Mouse (Mus musculus) limb, embryonic 10.5 days (tissue): ENCODE results near the gene Fgfr2. TPM values are rescaled to one million over a fixed set of nuclear protein-coding genes. Genes with fewer than 3 reads are reported as not detected.
A peak's percentile ranks its signal among the peaks of the same experiment; 100 is the strongest.

ENCODE experiments used
- DNase-seq: peaks from one replicate; pipeline ENCODE4 v3.0.0-alpha.2; 2017; ENCODE audit warnings: low spot score
- H3K27ac ChIP-seq: fragments of 300-500 bp; sonication (generic); 2 replicates; pipeline ENCODE4 v1.5.1; 2016; ENCODE audit warnings: mild to moderate bottlenecking
- H3K27me3 ChIP-seq: fragments of 300-500 bp; sonication (generic); 2 replicates; pipeline ENCODE4 v1.6.1; 2016; ENCODE audit warnings: low read depth, mild to moderate bottlenecking; ENCODE audit not compliant: poor library complexity, severe bottlenecking
- H3K36me3 ChIP-seq: fragments of 300-500 bp; sonication (generic); 2 replicates; pipeline ENCODE4 v1.6.1; 2016; ENCODE audit warnings: mild to moderate bottlenecking, moderate library complexity
- H3K4me1 ChIP-seq: fragments of 300-500 bp; sonication (generic); 2 replicates; pipeline ENCODE4 v1.6.1; 2016
- H3K4me3 ChIP-seq: fragments of 300-500 bp; sonication (generic); 2 replicates; pipeline ENCODE4 v1.5.1; 2016; ENCODE audit warnings: mild to moderate bottlenecking, moderate library complexity
- H3K9me3 ChIP-seq: fragments of 300-500 bp; sonication (generic); replicated peaks from 2 replicates; pipeline ENCODE4 v1.6.1; 2016; ENCODE audit warnings: mild to moderate bottlenecking
- WGBS: fragments of 180-500 bp; shearing (Covaris S2); methylation state at CpG from one replicate; pipeline ENCODE4 v1.1.7; 2016; 5-methylcytosine and 5-hydroxymethylcytosine counted together
- polyA plus RNA-seq: library from polyadenylated mRNA; unstranded; fragments of >200 nt; fragmentation: Nextera tagmentation; extraction: Ambion mirVana; gene quantifications from 2 replicates; pipeline ENCODE4 v1.2.1, GENCODE M21; 2016

Gene Fgfr2
- polyA plus RNA-seq, 1 experiment from 2014 or later: 64.4 TPM

- Histone ChIP-seq H3K4me1 (peaks cover 9% of the 10 kb centered on the region; the same call in 1 of the 2 replicates), H3K27ac (no peak overlapping the region), H3K36me3 (peaks cover 86% of the 10 kb centered on the region), H3K27me3 (no peaks in the 10 kb centered on the region), H3K9me3 (no peaks in the 10 kb centered on the region), H3K4me3 (no peak overlapping the region)
- no peak for DNase-seq
- WGBS: 88% methylated on average over 7 of the region's 7 CpGs
Measured at GRCm38 (mm10) chr7:130731792-130732191, 2391.4 kb downstream of the Fgfr2 start.

DNA sequence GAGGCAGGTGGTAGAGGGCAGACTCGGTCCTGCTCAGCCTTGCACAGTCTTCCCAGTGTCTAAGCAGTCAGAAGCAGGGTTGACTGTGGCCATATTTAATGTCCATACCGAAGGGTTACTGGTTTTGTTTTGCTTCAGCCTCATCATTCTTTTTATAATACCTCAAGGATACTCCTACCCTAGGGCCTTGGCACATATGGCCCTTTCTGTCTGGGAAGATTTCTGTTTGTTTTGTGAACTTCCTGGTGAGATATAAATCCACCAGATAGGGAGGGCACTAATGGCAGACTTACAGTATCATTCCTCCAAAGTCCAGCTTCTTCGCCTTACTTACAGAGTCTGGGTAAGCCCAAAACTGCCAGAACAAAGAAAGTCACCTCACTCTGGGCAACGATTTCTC is 2395.6 kb downstream of the Fgfr2 start:
- Histone ChIP-seq H3K36me3 (peaks cover 89% of the 10 kb centered on the region), H3K27me3 (no peaks in the 10 kb centered on the region), H3K9me3 (no peaks in the 10 kb centered on the region), H3K4me1 (peaks cover 11% of the 10 kb centered on the region), H3K4me3 (no peak overlapping the region), H3K27ac (no peak overlapping the region)
- WGBS: 89% methylated on average over 4 of the region's 4 CpGs
- DNase-seq: no peak

DNA sequence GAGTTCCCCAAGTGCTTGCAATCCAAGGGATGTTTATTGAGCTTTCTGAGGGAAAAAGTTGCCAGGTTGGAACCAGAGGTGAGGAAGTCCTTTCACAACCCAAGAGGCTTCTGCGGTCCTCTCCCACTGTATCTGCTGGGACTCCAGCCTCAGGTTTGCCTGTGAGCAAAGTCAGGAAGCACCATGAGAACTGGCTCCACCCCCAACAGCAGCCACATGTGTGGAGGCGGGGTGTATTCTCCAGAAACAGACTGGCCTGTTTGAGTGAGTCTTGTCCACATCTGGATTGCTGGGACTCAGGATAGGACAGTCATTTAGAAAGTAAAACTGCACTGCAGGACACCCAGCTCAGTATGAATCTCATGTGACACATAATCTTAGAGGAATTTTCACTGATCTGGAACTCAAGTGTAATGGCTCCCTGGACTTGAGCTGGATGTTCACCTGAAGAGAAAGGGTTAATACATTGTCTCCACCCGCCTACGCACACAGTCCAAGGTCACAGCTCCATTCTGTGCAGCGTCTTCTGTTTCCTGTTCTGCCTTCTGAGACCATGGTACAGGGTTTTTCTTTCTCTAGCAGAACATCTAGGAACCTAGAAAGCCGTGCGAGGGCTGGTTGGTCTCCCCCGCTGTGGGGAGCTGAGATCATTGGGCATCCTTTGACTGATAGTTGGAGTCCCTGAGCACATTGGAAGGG is 2396.3 kb downstream of the Fgfr2 start:
- no peak for DNase-seq
- no peaks in the 10 kb centered on the region for H3K27me3 ChIP-seq
- peaks cover 93% of the 10 kb centered on the region for H3K36me3 ChIP-seq
- H3K4me3 ChIP-seq: no peak overlapping the region
- WGBS: 70% methylated on average over 8 of the region's 8 CpGs
- H3K4me1 ChIP-seq: peaks cover 11% of the 10 kb centered on the region
- no peak overlapping the region for H3K27ac ChIP-seq
- no peaks in the 10 kb centered on the region for H3K9me3 ChIP-seq

DNA sequence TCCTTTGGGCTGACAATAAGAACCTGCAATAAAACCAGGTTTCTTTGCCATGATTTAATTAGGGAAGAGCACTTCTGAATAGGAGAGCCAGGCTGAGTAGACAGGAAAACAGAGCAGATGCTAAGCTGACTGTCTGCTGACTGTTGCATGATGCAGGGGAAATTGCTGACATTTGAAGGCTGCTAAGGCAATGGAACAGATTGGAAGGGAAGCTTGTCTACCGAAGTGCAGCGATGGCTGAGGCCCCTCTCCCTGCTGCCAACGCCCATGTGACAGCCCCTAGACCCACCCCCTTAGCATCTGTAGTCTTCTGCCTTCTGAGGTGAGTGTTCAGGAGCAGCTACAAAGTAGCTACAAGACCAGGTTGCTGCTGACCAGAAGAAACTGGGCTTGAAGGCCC is 2397.0 kb downstream of the Fgfr2 start:
- H3K27me3 ChIP-seq: no peaks in the 10 kb centered on the region
- H3K9me3 ChIP-seq: no peaks in the 10 kb centered on the region
- H3K4me1 ChIP-seq: peaks cover 14% of the 10 kb centered on the region
- peaks cover 93% of the 10 kb centered on the region for H3K36me3 ChIP-seq
- no peak overlapping the region for H3K4me3 ChIP-seq
- DNase-seq: no peak
- WGBS: 78% methylated on average over 3 of the region's 3 CpGs
- H3K27ac ChIP-seq: no peak overlapping the region

DNA sequence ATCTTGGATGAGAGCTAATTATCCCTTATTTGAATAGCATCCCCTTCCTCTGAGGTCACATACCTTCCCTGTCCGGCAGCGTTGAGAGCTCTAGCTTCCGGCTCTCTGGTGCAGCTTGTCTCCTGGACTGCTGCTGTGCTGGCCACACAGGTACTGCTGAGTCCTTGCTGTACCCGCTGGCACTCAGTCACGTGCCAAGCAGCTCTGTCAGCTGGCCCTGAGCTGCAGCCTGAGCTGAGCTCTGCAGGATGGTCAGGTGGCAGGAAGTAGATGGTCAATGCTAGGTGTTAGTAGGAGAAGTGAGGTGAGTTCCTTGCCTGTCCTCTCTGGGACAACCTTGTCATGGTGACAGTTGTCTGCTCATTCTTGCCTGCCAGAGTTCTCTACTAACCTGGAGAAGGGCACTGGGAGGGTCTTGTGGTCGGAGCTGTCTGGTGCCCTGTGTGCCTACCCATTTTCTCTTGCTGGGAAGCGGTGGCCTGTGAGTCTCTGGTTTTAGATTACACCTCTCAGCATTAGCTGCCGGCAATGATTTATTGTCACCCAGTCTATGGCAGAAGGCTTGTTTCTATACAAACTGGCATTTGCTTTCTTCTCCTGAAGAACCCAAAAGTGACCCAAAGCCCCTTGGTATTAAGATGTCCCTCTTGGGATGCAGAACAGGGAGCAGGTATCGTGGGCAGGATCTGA is 2402.4 kb downstream of the Fgfr2 start:
- no peaks in the 10 kb centered on the region for H3K27me3 ChIP-seq
- no peaks in the 10 kb centered on the region for H3K9me3 ChIP-seq
- H3K36me3 ChIP-seq: peaks cover 87% of the 10 kb centered on the region
- no peak overlapping the region for H3K4me3 ChIP-seq
- peaks cover 18% of the 10 kb centered on the region for H3K4me1 ChIP-seq
- no peak overlapping the region for H3K27ac ChIP-seq
- no peak for DNase-seq
- 81% methylated on average over 9 of the region's 9 CpGs for WGBS

- peak overlapping the region; percentile 56; the same call in 1 of the 2 replicates for H3K27ac ChIP-seq
- no peak overlapping the region for H3K4me3 ChIP-seq
- no peaks in the 10 kb centered on the region for H3K9me3 ChIP-seq
- WGBS: 52% methylated on average over 16 of the region's 16 CpGs
- peaks cover 81% of the 10 kb centered on the region for H3K36me3 ChIP-seq
- H3K4me1 ChIP-seq: peaks cover 18% of the 10 kb centered on the region
- no peaks in the 10 kb centered on the region for H3K27me3 ChIP-seq
- no peak for DNase-seq
Measured at GRCm38 (mm10) chr7:130719931-130720598, 2403.1 kb downstream of the Fgfr2 start.

GRCm38 (mm10) chr7:130716989-130717388 is 2406.2 kb downstream of the Fgfr2 start:
- Histone ChIP-seq H3K9me3 (no peaks in the 10 kb centered on the region), H3K4me1 (peaks cover 21% of the 10 kb centered on the region), H3K27me3 (no peaks in the 10 kb centered on the region), H3K27ac (no peak overlapping the region), H3K36me3 (peaks cover 52% of the 10 kb centered on the region), H3K4me3 (no peak overlapping the region)
- WGBS: 95% methylated on average over 6 of the region's 6 CpGs
- DNase-seq: no peak

DNA sequence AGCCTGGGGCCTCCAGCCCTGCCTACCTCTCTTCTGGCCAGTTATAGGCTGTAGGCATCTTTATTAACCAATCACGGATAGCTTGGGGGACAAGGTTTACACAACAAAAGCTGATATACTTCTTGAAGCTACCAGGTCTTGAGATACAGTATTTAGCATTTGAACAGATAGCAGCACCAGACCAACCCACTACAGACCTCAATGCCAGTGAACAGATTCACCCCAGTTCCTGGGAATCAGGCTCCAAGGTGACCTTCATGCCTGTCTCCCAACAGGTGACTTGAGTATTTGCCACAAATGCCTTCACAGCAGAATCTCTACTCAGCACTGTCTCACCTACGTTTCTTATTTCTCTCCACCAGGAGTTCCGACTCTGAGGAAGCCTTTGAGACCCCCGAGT is 2406.8 kb downstream of the Fgfr2 start:
- no peak overlapping the region for H3K27ac ChIP-seq
- no peak for DNase-seq
- peaks cover 19% of the 10 kb centered on the region for H3K4me1 ChIP-seq
- H3K9me3 ChIP-seq: no peaks in the 10 kb centered on the region
- peaks cover 46% of the 10 kb centered on the region for H3K36me3 ChIP-seq
- H3K27me3 ChIP-seq: no peaks in the 10 kb centered on the region
- 93% methylated on average over 4 of the region's 4 CpGs for WGBS
- H3K4me3 ChIP-seq: no peak overlapping the region

GRCm38 (mm10) chr7:130715467-130715866 is 2407.7 kb downstream of the Fgfr2 start:
- H3K27ac ChIP-seq: no peak overlapping the region
- peaks cover 37% of the 10 kb centered on the region for H3K36me3 ChIP-seq
- H3K4me3 ChIP-seq: no peak overlapping the region
- H3K27me3 ChIP-seq: no peaks in the 10 kb centered on the region
- no peaks in the 10 kb centered on the region for H3K9me3 ChIP-seq
- peaks cover 10% of the 10 kb centered on the region for H3K4me1 ChIP-seq
- no peak for DNase-seq
- 93% methylated on average over 3 of the region's 3 CpGs for WGBS

GRCm38 (mm10) chr7:130713319-130713718 is 2409.8 kb downstream of the Fgfr2 start:
- H3K27ac ChIP-seq: no peak overlapping the region
- DNase-seq: no peak
- no peaks in the 10 kb centered on the region for H3K9me3 ChIP-seq
- H3K36me3 ChIP-seq: peaks cover 23% of the 10 kb centered on the region
- no peaks in the 10 kb centered on the region for H3K27me3 ChIP-seq
- WGBS: 86% methylated on average over 6 of the region's 6 CpGs
- H3K4me3 ChIP-seq: no peak overlapping the region
- peaks cover 16% of the 10 kb centered on the region for H3K4me1 ChIP-seq

GRCm38 (mm10) chr7:130711851-130712250 is 2411.3 kb downstream of the Fgfr2 start:
- no peaks in the 10 kb centered on the region for H3K9me3 ChIP-seq
- H3K36me3 ChIP-seq: peaks cover 10% of the 10 kb centered on the region
- H3K4me1 ChIP-seq: peaks cover 22% of the 10 kb centered on the region
- DNase-seq: no peak
- 88% methylated on average over 7 of the region's 7 CpGs for WGBS
- no peak overlapping the region for H3K27ac ChIP-seq
- H3K4me3 ChIP-seq: no peak overlapping the region
- H3K27me3 ChIP-seq: no peaks in the 10 kb centered on the region

GRCm38 (mm10) chr7:130709372-130710274 is 2413.5 kb downstream of the Fgfr2 start:
- Histone ChIP-seq H3K27ac (no peak overlapping the region), H3K4me3 (no peak overlapping the region), H3K4me1 (peaks cover 22% of the 10 kb centered on the region), H3K36me3 (no peaks in the 10 kb centered on the region), H3K27me3 (no peaks in the 10 kb centered on the region), H3K9me3 (no peaks in the 10 kb centered on the region)
- WGBS: 81% methylated on average over 9 of the region's 9 CpGs
- no peak for DNase-seq
